Mouse (Mus musculus) yolk sac, embryonic 10.5 days (tissue): ENCODE results near the gene Mpo.

Source experiments
- DNase-seq: peaks from one replicate; pipeline ENCODE4 v3.0.0-alpha.2; 2017; ENCODE audit warnings: low spot score

The Mpo gene

GRCm38 (mm10) chr11:87758161-87758911, 35.0 kb upstream of the Mpo start:
- DNase-seq: no peak

- no peak for DNase-seq
These were observed 34.3 kb upstream of the Mpo start for GRCm38 (mm10) chr11:87758957-87759608.

- DNase-seq: no peak
These were observed 33.8 kb upstream of the Mpo start for GRCm38 (mm10) chr11:87759609-87760005.

GRCm38 (mm10) chr11:87760301-87761081, 32.9 kb upstream of the Mpo start, which contains the start of gene Tspoap1:
Gene Tspoap1, plus strand, starts transcription at chr11:87760541.
- DNase-seq: no peak

- DNase-seq: no peak
These were observed 32.1 kb upstream of the Mpo start for GRCm38 (mm10) chr11:87761181-87761721.

GRCm38 (mm10) chr11:87761806-87762701, 31.3 kb upstream of the Mpo start:
- DNase-seq: no peak

- DNase-seq: no peak
These were observed 30.5 kb upstream of the Mpo start for GRCm38 (mm10) chr11:87762702-87763385.

- DNase-seq: no peak
These were observed 29.8 kb upstream of the Mpo start for GRCm38 (mm10) chr11:87763511-87763987.

GRCm38 (mm10) chr11:87763988-87764876, 29.1 kb upstream of the Mpo start:
- no peak for DNase-seq

- DNase-seq: no peak
These were observed 24.6 kb upstream of the Mpo start for GRCm38 (mm10) chr11:87768745-87769144.

- DNase-seq: no peak
These were observed 22.4 kb upstream of the Mpo start for GRCm38 (mm10) chr11:87770989-87771388.

GRCm38 (mm10) chr11:87772354-87772753, 21.0 kb upstream of the Mpo start:
- no peak for DNase-seq

GRCm38 (mm10) chr11:87778100-87778765, 15.1 kb upstream of the Mpo start:
- peak; percentile 76 for DNase-seq

GRCm38 (mm10) chr11:87778915-87779314, 14.5 kb upstream of the Mpo start:
- no peak for DNase-seq

- no peak for DNase-seq
These were observed 14.0 kb upstream of the Mpo start for GRCm38 (mm10) chr11:87779392-87779791.

GRCm38 (mm10) chr11:87780130-87780529, 13.3 kb upstream of the Mpo start:
- no peak for DNase-seq

- no peak for DNase-seq
These were observed 3.3 kb upstream of the Mpo start for GRCm38 (mm10) chr11:87790088-87790487.

- no peak for DNase-seq
These were observed 8.4 kb downstream of the Mpo start for GRCm38 (mm10) chr11:87801711-87802275.

GRCm38 (mm10) chr11:87802621-87803020, 9.2 kb downstream of the Mpo start:
- no peak for DNase-seq
